Mouse (Mus musculus): ENCODE data around the gene Chn1. TPM values are rescaled to one million over a fixed set of nuclear protein-coding genes. Genes with fewer than 3 reads are reported as not detected.

The Chn1 gene
- total and polyA plus RNA-seq, 3 experiments: 4.2 to 17.0 (median 9.9) TPM

DNA sequence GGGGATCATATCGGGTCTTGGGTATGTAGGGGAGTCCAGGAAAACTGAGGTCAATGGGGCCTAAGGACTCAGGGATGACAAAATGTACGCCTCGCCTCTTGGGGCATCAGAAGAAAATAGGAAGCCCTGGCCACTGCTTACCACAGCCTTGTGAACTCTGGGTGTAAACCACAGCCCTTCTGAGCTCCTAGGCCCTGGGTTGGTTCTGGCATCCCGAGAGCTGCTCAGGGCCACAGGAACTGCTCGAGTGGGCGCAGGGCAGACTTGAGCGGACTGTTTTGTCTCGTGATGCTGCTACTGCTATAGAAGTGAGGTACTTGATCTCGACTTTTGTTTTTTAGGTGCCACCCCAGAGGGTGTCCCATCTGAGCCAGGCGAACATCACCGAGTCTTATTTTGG is 177.4 kb downstream of the Chn1 start:
- no peak overlapping the region for H3K9ac ChIP-seq (ENCODE audit: insufficient read depth, low read depth)
- dilution Hi-C loops (cut with MboI; ENCODE audit: extremely low pct_ligation_motif_present, extremely low pct_unique_long_range_greater_than_20kb, low sequenced_read_pairs) (no loop called here), in situ Hi-C loops (cut with MboI; ENCODE audit: low pct_ligation_motif_present, low pct_unique_long_range_greater_than_20kb, low sequenced_read_pairs) (loop anchor here (25.0 kb wide), 2 partner anchors 390 to 1065 kb away; partner anchors contain the start of genes Evx2 and Hoxd13)
- no peaks in the 10 kb centered on the region for H3K9me3 ChIP-seq (replicated peaks; ENCODE audit: low read length)
- no peak overlapping the region for H3K4me2 ChIP-seq (ENCODE audit: insufficient read depth, low read depth, poor library complexity, severe bottlenecking)
- H3K27me3 ChIP-seq (replicated peaks): no peaks in the 10 kb centered on the region
- H3K4me1 ChIP-seq (ENCODE audit: control insufficient read depth in 1 of 2, insufficient read depth in 2 of 2): peaks cover 5% of the 10 kb centered on the region in 2 experiments; a peak in 3 of 4 replicates
- H3K4me3 ChIP-seq (replicated peaks in 1 of 3; ENCODE audit: low read depth in 2 of 3, low read length in 2 of 3, poor library complexity in 1 of 3): no peak overlapping the region
- no peak for TF ChIP-seq RCOR1 (conservative IDR thresholded peaks at IDR 0.05; ENCODE audit: low read depth, low read length)
- TF ChIP-seq POLR2A (IDR thresholded peaks at IDR 0.05; ENCODE audit: low read depth, low read length): no peak
- TF ChIP-seq CTCF (conservative IDR thresholded peaks at IDR 0.05 in 1 of 2, IDR thresholded peaks at IDR 0.05 in 1 of 2; ENCODE audit: low read depth in 2 of 2, low read length in 2 of 2): no peak
- no peak for TF ChIP-seq SMC3 (IDR thresholded peaks at IDR 0.05; ENCODE audit: low read depth, low read length)
- no peak for TF ChIP-seq PAX5 (IDR thresholded peaks at IDR 0.05; ENCODE audit: low read length)
- no peak for TF ChIP-seq JUN (IDR thresholded peaks at IDR 0.05; ENCODE audit: insufficient read depth, low read depth, low read length)
- no peak for TF ChIP-seq MEF2A (IDR thresholded peaks at IDR 0.05; ENCODE audit: borderline replicate concordance, low read depth, low read length)
- TF ChIP-seq GABPA (IDR thresholded peaks at IDR 0.05; ENCODE audit: insufficient replicate concordance, low read depth, low read length): no peak
- no peak for TF ChIP-seq POLR2AphosphoS2 (IDR thresholded peaks at IDR 0.05; ENCODE audit: low read depth, low read length)
- no peak for TF ChIP-seq ELF1 (IDR thresholded peaks at IDR 0.05; ENCODE audit: low read depth, low read length)
- no peak for TF ChIP-seq SIN3A (IDR thresholded peaks at IDR 0.05; ENCODE audit: low read length)
- TF ChIP-seq MAFK (IDR thresholded peaks at IDR 0.05; ENCODE audit: insufficient replicate concordance, low read length): no peak
- no peak for TF ChIP-seq JUND (conservative IDR thresholded peaks at IDR 0.05; ENCODE audit: low read depth, low read length)
- TF ChIP-seq MYC (IDR thresholded peaks at IDR 0.05; ENCODE audit: low read depth, low read length): no peak
- TF ChIP-seq CHD1 (IDR thresholded peaks at IDR 0.05; ENCODE audit: low read depth, low read length): no peak
- TF ChIP-seq UBTF (IDR thresholded peaks at IDR 0.05; ENCODE audit: low read depth, low read length): no peak
- TF ChIP-seq ZC3H11A (IDR thresholded peaks at IDR 0.05; ENCODE audit: low read depth, low read length): no peak
- TF ChIP-seq BHLHE40 (IDR thresholded peaks at IDR 0.05; ENCODE audit: low read depth, low read length): no peak
- no peaks in the 10 kb centered on the region for H3K36me3 ChIP-seq (replicated peaks in 1 of 2; ENCODE audit: control insufficient read depth in 1 of 2, insufficient read depth in 1 of 2, low read length in 1 of 2)
- DNase-seq (ENCODE audit: extremely low read depth): no peak
- H3K27ac ChIP-seq (ENCODE audit: insufficient read depth, low read depth): no peak overlapping the region
- H3K79me2 ChIP-seq (replicated peaks; ENCODE audit: control insufficient read depth, extremely low read depth, insufficient read depth, poor library complexity, severe bottlenecking): no peaks in the 10 kb centered on the region

- Histone ChIP-seq H3K9me3 (replicated peaks; ENCODE audit: low read length) (no peaks in the 10 kb centered on the region), H3K4me1 (ENCODE audit: control insufficient read depth in 1 of 2, insufficient read depth in 2 of 2) (peaks cover 12% of the 10 kb centered on the region in 2 experiments), H3K79me2 (replicated peaks; ENCODE audit: control insufficient read depth, extremely low read depth, insufficient read depth, poor library complexity, severe bottlenecking) (no peaks in the 10 kb centered on the region), H3K9ac (ENCODE audit: insufficient read depth, low read depth) (no peak overlapping the region), H3K27ac (ENCODE audit: insufficient read depth, low read depth) (no peak overlapping the region), H3K27me3 (replicated peaks) (no peaks in the 10 kb centered on the region), H3K4me3 (replicated peaks in 1 of 3; ENCODE audit: low read depth in 2 of 3, low read length in 2 of 3, poor library complexity in 1 of 3) (no peak overlapping the region), H3K4me2 (ENCODE audit: insufficient read depth, low read depth, poor library complexity, severe bottlenecking) (no peak overlapping the region), H3K36me3 (replicated peaks in 1 of 2; ENCODE audit: control insufficient read depth in 1 of 2, insufficient read depth in 1 of 2, low read length in 1 of 2) (no peaks in the 10 kb centered on the region)
- TF ChIP-seq NELFE (IDR thresholded peaks at IDR 0.05; ENCODE audit: low read depth, low read length) (no peak), ZKSCAN1 (IDR thresholded peaks at IDR 0.05; ENCODE audit: borderline replicate concordance, low read depth, low read length) (no peak), SMC3 (IDR thresholded peaks at IDR 0.05; ENCODE audit: low read depth, low read length) (no peak), MYC (IDR thresholded peaks at IDR 0.05; ENCODE audit: low read depth, low read length) (no peak), USF1 (IDR thresholded peaks at IDR 0.05; ENCODE audit: low read depth, low read length) (no peak), POLR2A (IDR thresholded peaks at IDR 0.05; ENCODE audit: low read depth, low read length) (no peak), CTCF (conservative IDR thresholded peaks at IDR 0.05 in 1 of 2, IDR thresholded peaks at IDR 0.05 in 1 of 2; ENCODE audit: low read depth in 2 of 2, low read length in 2 of 2) (no peak), ELF1 (IDR thresholded peaks at IDR 0.05; ENCODE audit: low read depth, low read length) (no peak), UBTF (IDR thresholded peaks at IDR 0.05; ENCODE audit: low read depth, low read length) (no peak), ZMIZ1 (IDR thresholded peaks at IDR 0.05; ENCODE audit: low read depth, low read length) (no peak), IRF4 (IDR thresholded peaks at IDR 0.05; ENCODE audit: low read depth, low read length) (no peak), GABPA (IDR thresholded peaks at IDR 0.05; ENCODE audit: insufficient replicate concordance, low read depth, low read length) (no peak), MEF2A (IDR thresholded peaks at IDR 0.05; ENCODE audit: borderline replicate concordance, low read depth, low read length) (no peak), JUN (IDR thresholded peaks at IDR 0.05; ENCODE audit: insufficient read depth, low read depth, low read length) (no peak), RCOR1 (conservative IDR thresholded peaks at IDR 0.05; ENCODE audit: low read depth, low read length) (no peak), MXI1 (IDR thresholded peaks at IDR 0.05; ENCODE audit: low read depth, low read length) (no peak), RAD21 (IDR thresholded peaks at IDR 0.05; ENCODE audit: low read depth, low read length) (no peak), ZNF384 (IDR thresholded peaks at IDR 0.05; ENCODE audit: low read depth, low read length) (no peak), TCF12 (IDR thresholded peaks at IDR 0.05; ENCODE audit: low read depth, low read length) (no peak), MAX (IDR thresholded peaks at IDR 0.05; ENCODE audit: low read length) (no peak)
- in situ Hi-C loops (cut with MboI; ENCODE audit: low pct_ligation_motif_present, low pct_unique_long_range_greater_than_20kb, low sequenced_read_pairs) (loop anchor here (25.0 kb wide), 2 partner anchors 391 to 1066 kb away; partner anchors contain the start of genes Evx2 and Hoxd13), dilution Hi-C loops (cut with MboI; ENCODE audit: extremely low pct_ligation_motif_present, extremely low pct_unique_long_range_greater_than_20kb, low sequenced_read_pairs) (no loop called here)
- no peak for DNase-seq (ENCODE audit: extremely low read depth)
These were observed 178.4 kb downstream of the Chn1 start for GRCm38 (mm10) chr2:73596786-73597185.
